Mouse (Mus musculus): ENCODE results near the gene Fpgs. TPM values are rescaled to one million over a fixed set of nuclear protein-coding genes. Genes with fewer than 3 reads are reported as not detected.

Gene Fpgs
- total RNA-seq, 2 experiments from 2014 or later: 4.4 to 5.0 TPM

DNA sequence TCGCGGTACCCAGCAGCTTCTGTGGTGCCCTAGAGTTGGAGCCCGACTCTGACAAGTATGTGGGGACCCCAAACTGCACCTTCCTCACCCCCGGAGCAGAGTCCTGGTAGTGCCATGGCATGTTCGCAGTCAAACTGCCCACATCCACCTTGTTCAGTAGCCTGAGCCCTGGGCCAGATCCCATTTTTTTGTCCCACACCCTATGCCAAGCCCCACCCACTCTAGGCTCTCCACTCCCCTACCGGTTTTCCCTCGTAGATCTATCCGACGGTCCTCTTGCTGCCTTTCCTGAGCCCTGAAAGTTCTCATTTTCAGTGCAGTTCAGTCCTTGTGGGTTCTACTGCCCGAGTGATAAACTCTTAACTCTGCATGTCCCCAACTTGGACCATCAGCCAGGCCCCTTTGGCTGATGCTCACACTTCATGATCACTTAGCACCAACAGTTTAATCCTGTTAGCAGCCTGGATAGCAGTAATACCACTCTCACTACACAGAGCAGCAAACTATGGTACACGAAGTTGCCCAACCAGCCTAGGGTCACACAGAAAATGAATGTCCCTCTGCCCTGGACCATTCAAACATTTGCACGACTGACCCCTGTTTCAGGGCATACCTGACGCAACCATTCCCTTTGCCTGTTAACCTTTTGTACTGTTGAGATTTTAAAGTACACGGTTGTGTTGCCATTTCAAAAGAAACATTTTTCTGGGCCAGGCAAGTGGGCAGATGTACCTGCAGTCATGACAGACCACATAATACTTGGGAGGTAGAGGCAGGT, 2.8 kb downstream of the Fpgs start:
- no peak for DNase-seq

DNA sequence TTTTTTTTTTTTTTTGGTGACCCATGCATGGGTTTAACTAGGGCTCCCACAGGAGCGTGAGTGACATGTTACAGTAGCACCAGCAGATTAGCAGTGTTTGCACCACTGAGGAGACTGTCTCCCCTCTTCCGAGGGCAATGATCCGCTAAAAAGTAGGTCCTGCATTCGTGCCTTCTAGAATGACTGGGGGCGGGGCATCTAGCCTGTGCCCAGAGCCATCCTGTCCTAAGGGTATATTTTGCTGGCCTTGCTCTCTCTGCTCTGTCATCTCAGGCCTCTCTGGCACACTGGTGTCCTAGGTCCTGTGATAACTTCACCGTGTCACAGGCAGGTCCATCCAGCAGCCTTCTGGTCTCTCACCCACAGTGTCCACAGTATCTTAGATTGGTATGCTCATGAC, 4.3 kb downstream of the Fpgs start:
- DNase-seq: no peak

DNA sequence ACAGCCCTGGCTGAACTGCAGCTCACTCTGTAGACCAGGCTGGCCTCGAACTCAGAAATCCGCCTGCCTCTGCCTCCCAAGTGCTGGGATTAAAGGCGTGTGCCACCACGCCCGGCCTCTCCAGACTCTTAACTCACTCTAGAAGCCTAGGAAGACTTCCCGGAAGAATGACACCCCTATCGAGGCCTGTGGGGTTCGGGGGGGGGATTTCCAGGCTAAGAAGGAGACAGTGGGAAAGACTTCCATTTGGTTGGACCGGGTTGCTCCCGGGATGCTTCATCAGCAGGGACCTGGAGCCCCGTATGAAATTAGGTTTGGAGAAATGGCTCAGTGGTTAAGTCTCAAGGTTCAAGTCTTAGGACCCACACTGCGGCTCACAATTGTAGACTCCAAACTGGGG, 9.3 kb downstream of the Fpgs start:
- DNase-seq: no peak

DNA sequence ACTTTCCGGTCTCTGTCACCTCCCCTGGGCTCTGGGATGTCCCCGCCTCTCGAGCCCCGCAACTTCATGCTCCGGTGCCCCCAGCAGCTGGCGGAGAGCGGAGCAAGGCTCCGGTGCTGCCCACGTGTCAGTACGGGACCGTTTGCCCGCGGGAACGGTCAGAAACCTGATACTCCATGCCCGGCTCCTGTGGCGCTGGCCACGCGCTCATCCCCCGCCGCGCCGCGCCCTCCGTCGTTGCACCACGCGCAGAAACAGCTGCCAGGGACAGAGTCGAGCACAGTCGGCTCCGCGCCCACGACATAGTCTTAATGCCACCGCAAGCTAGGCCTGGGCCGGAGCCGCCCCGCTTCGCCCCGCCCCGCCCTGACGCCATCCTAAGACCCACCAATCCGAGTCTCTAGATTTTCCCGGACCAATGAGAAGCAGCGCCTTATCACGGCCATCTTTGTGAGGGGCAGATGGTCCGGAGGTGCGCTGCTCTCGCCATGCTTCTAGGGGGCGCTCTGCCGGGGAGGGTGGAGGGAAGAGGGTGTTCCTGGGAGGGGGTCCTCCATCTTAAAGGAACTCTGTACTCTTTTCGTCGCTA, 10.0 kb downstream of the Fpgs start:
- peak; percentile 97 for DNase-seq

DNA sequence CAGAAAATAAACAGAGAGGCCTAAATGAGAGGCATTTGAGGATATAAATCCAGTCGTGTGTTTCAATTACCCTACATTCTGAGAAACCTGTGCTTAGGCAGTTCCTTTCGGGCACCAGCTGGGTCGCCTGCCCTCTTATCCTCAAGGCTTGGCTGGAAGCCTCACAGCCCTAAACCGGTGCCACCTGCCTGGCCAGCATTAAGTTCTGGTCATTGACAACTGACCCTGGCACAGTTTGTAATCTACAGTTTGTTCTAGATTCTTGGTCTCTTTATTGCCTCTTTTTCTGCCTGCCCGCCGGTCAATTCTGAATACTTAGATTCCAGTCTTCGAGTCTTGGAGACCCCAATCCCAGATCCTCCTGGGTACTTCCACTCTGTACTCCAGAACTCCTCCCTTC, 10.7 kb downstream of the Fpgs start:
- no peak for DNase-seq

DNA sequence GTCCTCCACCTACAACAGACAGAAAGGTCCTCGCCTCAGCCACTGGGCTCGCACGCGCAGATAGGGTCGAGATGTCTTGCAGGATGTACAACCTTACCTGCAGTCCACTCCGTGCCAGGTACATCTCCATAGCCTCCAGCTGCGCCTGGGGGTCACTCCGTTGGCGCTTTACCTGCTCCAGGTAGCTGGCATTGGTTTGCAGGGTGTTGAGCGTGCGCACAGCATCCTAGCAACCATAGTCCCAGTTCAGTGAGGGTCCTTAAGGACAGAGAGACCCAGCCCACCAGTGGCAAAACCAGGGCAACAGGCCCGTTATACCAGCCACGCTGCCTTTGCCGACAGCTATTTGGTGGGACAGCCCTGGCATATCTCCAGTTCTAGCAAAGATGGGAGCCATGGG, 11.4 kb downstream of the Fpgs start:
- DNase-seq: no peak

DNA sequence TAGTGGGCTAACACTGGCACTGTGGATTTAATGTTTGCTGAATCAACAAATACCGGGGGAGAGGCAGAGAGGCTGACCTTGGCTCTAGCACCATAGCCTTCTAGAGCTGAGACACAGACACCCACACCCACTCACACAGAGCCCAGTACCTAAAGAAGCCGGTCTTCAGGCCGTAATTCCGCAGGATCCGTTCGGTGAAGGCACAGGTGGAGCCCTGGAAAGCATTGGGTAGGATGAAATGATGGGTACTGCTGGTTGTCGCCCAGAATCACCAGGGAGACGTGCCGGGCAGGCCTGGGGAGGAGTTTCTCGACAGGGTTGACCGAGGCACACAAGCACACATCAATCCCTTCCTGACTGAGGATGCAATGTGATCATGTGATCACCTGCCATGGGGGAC, 12.9 kb downstream of the Fpgs start:
- DNase-seq: no peak

DNA sequence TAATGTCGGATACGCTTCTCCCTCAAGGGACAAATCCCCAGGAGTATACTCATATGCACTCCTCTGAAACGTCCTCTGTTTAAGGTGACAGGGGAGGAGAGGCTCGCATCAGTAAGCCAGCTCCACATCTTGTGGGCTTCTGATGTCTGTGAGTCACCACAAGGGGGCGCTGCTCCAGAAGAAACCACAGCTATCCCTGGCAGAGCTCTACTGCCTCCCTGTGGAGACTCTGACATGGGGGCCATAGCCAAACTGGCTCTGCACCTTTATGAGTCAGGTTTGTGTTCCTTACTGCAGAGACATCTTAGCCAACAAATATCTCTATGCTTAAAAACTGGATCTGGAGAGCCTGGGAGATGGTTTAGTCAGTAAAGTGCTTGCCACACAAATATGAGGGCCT, 14.5 kb downstream of the Fpgs start:
- peak; percentile 89 to 92 for DNase-seq

DNA sequence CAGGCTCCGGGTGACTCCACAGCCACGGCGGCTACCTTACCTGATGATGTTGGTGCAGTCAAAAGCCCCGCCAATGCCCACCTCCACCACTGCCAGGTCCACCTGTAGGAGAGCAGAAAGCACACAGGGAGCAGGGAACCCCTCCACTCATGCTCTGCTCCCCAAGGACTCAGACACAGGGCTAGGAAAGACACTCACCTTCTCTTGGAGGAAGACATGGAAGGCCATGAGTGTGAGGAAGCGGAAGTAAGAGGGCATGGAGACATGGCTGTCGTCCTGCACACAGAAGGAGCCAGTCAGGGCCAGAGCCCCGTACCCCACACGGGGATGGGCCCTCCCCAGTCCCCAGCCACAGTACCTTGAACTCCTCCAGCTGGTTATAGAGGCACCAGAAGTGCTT, 16.4 kb downstream of the Fpgs start:
- DNase-seq: no peak

DNA sequence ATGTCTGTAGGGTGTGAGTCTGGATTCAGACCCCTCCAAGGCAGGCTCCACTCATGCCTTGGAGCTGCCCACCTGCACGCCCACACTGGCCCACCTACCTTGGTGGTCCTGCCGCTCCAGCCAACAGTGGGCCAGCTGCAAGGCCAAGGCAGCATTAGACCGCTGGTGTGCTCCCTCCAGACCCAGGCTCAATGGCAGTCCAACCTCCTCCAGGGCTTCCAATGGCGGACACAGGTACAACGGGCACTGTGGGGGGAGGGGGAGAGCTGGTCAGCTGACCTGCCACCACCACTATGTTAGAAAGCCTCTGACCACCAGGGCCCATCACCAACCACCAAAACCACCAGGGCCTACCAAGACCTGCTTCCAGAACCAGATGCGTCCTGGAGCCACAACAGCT, 17.3 kb downstream of the Fpgs start:
- no peak for DNase-seq

DNA sequence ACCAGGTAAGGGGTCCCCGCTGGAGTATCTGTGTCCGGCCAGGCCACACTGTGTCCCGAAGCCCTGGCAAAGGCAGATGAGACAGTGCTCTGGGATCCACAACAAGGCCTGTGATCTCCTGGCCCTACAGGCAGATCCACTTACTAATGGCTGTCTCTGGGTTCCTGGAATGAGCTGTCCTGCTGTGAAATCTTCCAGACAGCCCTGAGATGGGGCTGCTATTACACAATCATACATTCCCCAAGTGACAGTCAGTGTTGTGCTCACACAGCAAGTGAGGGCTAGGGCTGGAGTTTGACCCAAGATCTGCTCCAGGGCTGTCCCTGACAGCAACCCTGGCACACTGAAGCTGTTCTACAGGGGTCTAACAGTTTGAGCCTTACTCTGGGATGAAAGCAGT, 18.1 kb downstream of the Fpgs start:
- DNase-seq: no peak

DNA sequence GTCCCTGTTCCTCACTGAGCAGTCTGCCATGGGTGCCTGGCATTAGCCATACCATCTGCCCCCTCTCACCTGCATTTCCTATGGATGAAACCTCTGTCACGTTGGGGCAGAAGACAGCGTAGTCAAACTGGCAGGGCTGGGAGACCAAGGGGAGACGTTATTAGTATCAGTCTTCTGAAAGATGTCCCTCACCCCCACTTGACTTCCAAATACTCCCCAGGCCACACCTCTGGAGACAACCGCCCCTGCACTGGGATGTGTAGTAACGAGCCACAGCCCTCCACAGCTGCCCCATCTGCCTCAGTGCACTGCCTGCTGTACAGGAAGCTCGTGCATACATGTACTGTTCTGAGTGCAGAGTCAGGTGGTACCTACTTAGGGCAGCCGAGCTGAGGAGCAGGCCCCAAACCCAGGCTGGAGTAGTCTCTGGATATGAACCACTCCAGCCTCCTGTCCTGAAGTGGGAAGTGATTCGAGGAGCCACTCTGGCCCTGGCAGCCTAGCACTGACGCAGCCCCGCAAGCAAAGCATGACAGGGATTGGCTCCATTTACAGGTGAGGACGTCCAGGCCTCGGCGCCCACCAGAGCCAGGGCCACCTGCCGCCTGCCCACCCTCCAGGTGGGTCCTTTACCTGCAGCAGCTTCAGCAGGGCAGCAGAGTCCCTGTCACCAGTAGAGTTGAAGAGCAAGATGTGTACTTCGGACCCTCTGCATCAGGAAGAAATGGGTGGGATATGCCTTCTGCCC, 19.1 kb downstream of the Fpgs start:
- no peak for DNase-seq

DNA sequence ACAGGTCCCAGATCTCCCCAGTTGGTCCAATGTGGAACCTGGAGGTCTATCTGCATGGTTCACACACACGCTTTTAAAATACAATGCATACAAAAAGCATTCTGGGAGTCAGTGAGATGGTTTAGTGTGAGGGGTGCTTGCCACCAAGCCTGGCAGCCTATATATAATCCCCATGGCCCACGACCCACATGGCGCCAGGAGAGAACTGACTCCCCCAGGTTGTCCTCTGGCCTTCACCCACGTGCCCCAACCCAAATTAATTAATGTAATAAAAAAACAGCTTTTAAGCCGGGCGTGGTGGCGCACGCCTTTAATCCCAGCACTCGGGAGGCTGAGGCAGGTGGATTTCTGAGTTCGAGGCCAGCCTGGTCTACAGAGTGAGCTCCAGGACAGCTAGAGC, 20.2 kb downstream of the Fpgs start:
- DNase-seq: no peak

DNA sequence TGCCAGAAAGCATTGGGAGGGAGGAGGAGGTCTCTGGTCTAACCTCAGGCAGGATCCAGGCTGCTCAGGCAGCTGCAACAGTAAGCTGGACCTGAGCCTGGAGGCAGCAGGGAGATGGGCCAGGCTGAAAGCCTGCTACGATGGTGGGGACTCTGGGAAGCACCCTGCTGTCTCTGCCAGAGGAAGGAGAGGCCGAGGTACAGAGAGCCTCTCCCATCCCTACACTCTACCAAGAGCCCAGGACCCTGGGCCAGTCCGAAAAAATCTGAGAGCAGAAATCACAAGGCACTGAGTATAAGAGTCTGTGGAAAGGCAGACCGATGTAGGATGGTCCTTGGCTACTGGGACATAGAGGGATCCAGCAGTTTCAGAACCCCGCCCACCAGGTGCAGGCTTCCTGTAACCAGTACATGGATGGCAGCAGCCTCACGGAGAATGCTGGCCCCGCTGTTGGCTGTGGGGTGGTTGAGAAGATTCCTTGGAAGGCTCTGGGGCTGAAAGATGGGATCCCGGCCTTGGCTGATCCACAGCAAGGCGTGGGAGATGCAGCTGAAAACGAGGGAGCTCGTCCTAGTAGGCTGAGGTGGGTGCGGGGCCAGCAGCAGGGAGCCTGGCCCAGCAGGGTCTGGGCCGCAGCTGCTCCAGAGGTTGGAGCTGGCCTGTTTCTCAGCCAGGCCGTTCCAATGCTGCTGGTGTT, 21.1 kb downstream of the Fpgs start:
- DNase-seq: peak in 1 of 2 experiments; percentile 32

DNA sequence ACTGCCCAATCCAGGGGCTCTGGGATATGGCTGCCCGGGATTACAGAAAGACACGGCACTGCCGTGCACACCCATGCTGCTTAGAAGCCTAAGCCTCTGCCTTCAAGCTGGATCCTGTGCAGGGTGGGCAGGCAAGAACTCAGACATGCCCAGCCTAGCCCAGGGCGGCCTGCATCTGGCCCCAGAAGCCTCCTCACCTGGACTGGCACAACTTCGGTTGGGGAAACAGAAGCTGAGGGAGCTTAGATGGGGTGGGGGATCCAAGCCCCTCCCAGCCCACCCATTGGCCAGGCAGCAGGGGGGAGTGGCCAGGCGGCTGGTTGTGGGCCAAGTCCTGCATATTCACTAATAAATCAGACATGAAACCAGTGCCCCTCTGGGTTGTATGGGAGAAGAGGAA, 22.2 kb downstream of the Fpgs start:
- DNase-seq: no peak

DNA sequence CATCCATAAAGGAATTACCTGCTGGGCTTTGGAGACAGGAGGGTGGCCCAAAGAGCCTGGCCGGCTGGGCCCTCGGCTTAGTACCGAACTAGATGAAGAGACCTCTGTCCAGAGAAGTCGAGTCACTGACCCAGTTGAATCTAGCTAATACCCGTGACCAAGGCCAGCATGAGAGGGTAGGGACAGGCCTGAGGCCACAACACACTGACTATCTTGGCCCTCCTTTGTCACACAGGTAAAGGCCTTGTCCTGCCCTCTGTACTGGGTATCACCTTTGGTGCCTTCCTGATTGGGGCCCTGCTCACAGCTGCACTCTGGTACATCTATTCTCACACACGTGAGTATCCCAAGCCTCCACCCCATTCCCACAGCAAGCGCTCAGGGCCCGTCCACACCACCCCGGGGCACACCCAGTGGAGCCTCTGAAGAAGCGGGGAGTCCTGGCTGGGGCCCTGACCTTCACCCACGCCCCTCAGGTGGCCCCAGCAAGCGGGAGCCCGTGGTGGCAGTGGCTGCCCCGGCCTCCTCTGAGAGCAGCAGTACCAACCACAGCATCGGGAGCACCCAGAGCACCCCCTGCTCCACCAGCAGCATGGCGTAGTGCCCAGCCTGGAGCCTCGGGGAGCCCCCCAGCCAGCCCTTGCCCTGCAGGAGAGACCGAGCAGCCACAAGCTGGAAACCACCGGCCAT, 22.8 kb downstream of the Fpgs start:
- no peak for DNase-seq

DNA sequence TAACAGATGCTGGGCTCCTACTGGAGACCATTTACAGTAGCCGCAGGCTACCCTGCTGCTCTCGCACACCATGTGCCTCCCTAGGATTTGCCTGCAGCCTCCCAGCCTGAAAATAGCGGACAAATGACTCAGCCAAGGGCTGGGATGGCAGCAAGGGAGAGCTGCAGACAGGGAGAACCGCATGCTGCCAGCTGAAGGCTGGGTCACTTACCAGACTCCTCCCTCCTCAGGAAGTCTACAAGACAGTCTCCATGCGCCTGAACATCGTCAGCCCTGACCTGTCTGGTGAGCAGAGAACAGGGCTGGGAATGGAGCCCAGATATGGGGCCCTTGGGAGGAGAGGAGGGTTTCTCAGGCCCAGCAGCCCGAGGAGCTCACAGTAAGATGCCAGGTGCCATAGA, 23.9 kb downstream of the Fpgs start:
- DNase-seq: peak in 1 of 2 experiments; percentile 71

DNA sequence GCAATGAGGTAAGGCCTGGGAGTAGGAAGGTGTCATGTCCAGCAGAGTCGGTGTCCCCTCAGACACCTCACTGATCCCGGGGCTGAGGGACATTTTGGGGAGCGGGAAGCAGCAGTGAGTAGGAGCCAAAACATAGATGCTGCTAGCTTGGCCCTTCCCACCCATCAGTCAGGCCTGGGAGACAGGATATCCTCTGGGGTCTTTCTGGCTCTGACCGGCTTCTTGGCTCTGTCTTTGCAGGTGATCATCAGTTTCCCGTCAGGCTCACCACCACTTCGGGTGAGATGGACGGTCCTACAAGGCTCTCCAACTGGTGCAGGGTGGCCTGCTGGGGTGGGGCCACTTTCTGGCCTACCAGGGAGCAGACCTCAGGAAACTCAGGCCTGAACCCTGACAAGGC, 26.3 kb downstream of the Fpgs start:
- DNase-seq: no peak

DNA sequence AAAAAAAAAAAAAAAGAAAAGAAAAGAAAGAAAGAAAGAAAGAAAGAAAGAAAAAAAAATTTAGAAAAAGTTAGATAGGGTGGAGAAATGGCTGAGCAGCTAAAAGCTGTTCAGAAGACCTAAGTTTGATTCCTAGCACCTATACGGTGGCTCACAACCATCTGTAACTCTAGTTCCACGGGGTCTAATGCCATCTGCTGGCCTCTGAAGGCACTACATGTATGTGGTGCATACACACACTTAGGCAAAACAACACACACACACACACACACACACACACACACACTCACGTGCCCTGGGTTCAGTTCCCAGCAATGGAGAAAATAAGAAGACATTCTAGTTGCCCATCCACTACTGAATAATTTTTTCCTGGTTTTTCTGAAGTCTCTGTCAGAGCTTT, 27.1 kb downstream of the Fpgs start:
- no peak for DNase-seq

DNA sequence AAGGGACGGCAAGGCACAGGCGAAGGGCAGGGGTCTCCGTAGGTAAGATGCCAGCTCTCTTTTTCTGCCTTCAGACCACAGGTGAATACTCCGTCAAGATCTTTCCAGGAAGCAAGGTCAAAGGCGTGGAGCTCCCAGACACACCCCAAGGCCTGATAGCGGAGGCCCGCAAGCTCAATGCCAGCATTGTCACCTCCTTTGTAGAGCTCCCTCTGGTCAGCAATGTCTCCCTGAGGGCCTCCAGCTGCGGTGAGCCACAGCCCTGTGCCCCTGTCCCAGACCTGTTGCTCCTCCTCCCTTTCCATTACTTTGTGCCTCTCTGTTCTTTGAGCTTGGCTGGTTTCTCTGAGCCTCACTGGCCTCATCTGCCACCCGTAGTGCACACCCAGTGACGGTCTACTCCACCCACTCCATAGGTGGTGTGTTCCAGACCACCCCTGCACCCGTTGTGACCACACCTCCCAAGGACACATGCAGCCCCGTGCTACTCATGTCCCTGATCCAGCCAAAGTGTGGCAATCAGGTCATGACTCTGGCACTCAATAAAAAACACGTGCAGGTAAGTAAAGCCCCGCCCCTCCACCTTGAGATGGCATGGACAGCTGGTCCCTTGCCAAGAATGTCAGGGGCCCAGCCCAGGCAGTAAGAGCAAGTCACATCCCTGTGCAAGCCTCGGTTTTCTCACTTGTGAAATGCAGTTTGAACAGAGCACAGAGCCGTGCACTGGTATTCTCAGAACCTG, 30.6 kb downstream of the Fpgs start:
- DNase-seq: no peak

DNA sequence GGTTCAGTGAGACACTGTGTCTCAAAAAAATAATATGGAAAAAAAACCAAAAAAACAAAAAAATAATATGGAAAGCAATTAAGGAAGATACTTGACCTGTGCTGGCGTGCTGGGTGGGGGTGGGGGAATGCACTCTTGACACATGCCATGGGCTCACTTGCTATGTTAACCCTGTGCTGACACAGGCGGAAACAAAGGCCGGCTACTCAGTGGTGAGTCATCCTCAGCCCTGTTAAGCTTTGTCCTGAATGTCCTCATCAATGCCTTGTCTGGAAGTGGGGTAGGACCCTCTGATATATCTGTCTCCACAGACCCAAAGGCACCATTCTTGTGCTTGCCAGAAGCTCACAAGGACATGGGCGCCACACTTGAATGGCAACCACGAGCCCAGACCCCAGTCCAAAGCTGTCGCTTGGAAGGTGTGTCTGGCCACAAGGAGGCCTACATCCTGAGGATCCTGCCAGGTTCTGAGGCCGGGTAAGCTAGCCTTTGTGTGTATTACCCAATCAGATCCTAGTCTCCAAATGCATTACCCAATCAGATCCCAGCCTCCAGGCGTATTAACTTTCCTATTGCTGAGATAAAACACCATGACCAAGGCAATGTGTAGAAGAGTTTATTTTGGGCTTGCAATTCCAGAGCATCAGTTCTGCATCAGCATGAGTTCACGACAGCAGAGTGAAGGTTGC, 31.9 kb downstream of the Fpgs start:
- no peak for DNase-seq

All from heart, adult 18-20 months (tissue).